Mouse (Mus musculus): ENCODE data around the gene Ddn.

The Ddn gene

GRCm38 (mm10) chr15:98797835-98798492, 11.3 kb downstream of the Ddn start:
- DNase-seq (ENCODE audit: low spot score in 2 of 2), result no peak

GRCm38 (mm10) chr15:98796803-98797595, 12.3 kb downstream of the Ddn start:
- DNase-seq (ENCODE audit: low spot score in 2 of 2), result no peak

- no peak for DNase-seq (ENCODE audit: low spot score in 2 of 2)
Observed at GRCm38 (mm10) chr15:98793141-98793698, 16.1 kb downstream of the Ddn start.

- no peak for DNase-seq (ENCODE audit: low spot score in 2 of 2)
Observed at GRCm38 (mm10) chr15:98792233-98793020, 16.9 kb downstream of the Ddn start.

- no peak for DNase-seq (ENCODE audit: low spot score in 2 of 2)
Observed at GRCm38 (mm10) chr15:98791771-98792170, 17.5 kb downstream of the Ddn start.

GRCm38 (mm10) chr15:98791221-98791620, 18.1 kb downstream of the Ddn start:
- DNase-seq (ENCODE audit: low spot score in 2 of 2), result no peak

GRCm38 (mm10) chr15:98790761-98791160, 18.5 kb downstream of the Ddn start:
- DNase-seq (ENCODE audit: low spot score in 2 of 2), result no peak

GRCm38 (mm10) chr15:98789661-98790535, 19.4 kb downstream of the Ddn start, which contains the start of gene Wnt1:
Wnt1 (plus strand) TSS chr15:98789857.
- peak in 1 of 2 experiments; percentile 55 for DNase-seq (ENCODE audit: low spot score in 2 of 2)

GRCm38 (mm10) chr15:98788972-98789660, 20.2 kb downstream of the Ddn start:
- DNase-seq (ENCODE audit: low spot score in 2 of 2), result no peak

- DNase-seq (ENCODE audit: low spot score in 2 of 2), result no peak
Observed at GRCm38 (mm10) chr15:98787930-98788329, 21.4 kb downstream of the Ddn start.

- DNase-seq (ENCODE audit: low spot score in 2 of 2), result no peak
Observed at GRCm38 (mm10) chr15:98785744-98786143, 23.5 kb downstream of the Ddn start.

GRCm38 (mm10) chr15:98781166-98781565, 28.1 kb downstream of the Ddn start:
- no peak for DNase-seq (ENCODE audit: low spot score in 2 of 2)

- no peak for DNase-seq (ENCODE audit: low spot score in 2 of 2)
Observed at GRCm38 (mm10) chr15:98780573-98780972, 28.7 kb downstream of the Ddn start.

- DNase-seq (ENCODE audit: low spot score in 2 of 2), result no peak
Observed at GRCm38 (mm10) chr15:98780075-98780474, 29.2 kb downstream of the Ddn start.

- no peak for DNase-seq (ENCODE audit: low spot score in 2 of 2)
Observed at GRCm38 (mm10) chr15:98778806-98779205, 30.5 kb downstream of the Ddn start.

- DNase-seq (ENCODE audit: low spot score in 2 of 2), result no peak
Observed at GRCm38 (mm10) chr15:98778191-98778770, 31.0 kb downstream of the Ddn start.

- no peak for DNase-seq (ENCODE audit: low spot score in 2 of 2)
Observed at GRCm38 (mm10) chr15:98777762-98778161, 31.5 kb downstream of the Ddn start, which contains the start of gene Wnt10b. Wnt10b (minus strand) TSS chr15:98778150.

GRCm38 (mm10) chr15:98777005-98777616, 32.2 kb downstream of the Ddn start:
- no peak for DNase-seq (ENCODE audit: low spot score in 2 of 2)

- DNase-seq (ENCODE audit: low spot score in 2 of 2), result no peak
Observed at GRCm38 (mm10) chr15:98776280-98777004, 32.8 kb downstream of the Ddn start.
